ENCODE assay signal across 24 mouse cellular contexts in genomic region chr12:103504402-103504801, GRCm38 (mm10). TPM values are rescaled to one million over a fixed set of nuclear protein-coding genes. Genes with fewer than 3 reads are reported as not detected.
"Had no signal": no experiment of that assay in that cellular context is flagged by ENCODE, and none has a peak within 500 bp of the region (broad histone marks: within the 10 kb centered on the region; RNA-seq: fewer than 3 reads in every experiment).

No protein-coding gene starts in this region.

- H3K9ac ChIP-seq: kidney, embryonic 15.5 days; liver, embryonic 13.5 days; midbrain, embryonic 13.5 days; neural tube, embryonic 13.5 days had no signal

- ATAC-seq: midbrain, embryonic 13.5 days; midbrain, embryonic 16.5 days had no signal

- H3K9me3 ChIP-seq: kidney, embryonic 15.5 days; liver, embryonic 13.5 days; midbrain, embryonic 13.5 days; neural tube, embryonic 13.5 days had no signal

- H3K36me3 ChIP-seq: kidney, embryonic 15.5 days; liver, embryonic 13.5 days; midbrain, embryonic 13.5 days; neural tube, embryonic 13.5 days had no signal

- H3K27ac ChIP-seq: kidney, embryonic 15.5 days; left cerebral cortex, adult 2 months; liver, embryonic 13.5 days; macrophage; midbrain, embryonic 13.5 days; neural tube, embryonic 13.5 days had no signal

- H3K27me3 ChIP-seq: kidney, embryonic 15.5 days; liver, embryonic 13.5 days; midbrain, embryonic 13.5 days; neural tube, embryonic 13.5 days had no signal

- H3K4me3 ChIP-seq: kidney, embryonic 15.5 days; left cerebral cortex, adult 2 months; liver, embryonic 13.5 days; midbrain, embryonic 13.5 days; myocyte; neural tube, embryonic 13.5 days had no signal

- H3K4me1 ChIP-seq: kidney, embryonic 15.5 days; liver, embryonic 13.5 days; neural tube, embryonic 13.5 days had no signal

- DNase-seq: kidney, adult 11 months; kidney, adult 8-10 months; kidney, postnatal 10 days; kidney, postnatal 36 days; layer of hippocampus, postnatal 36 days; liver, embryonic 13.5 days; lung, adult 2 months; lung, postnatal 14 days; retina, postnatal 1 day; right cerebral cortex, postnatal 25 days; spleen, adult 18-20 months; thymus, adult 18-20 months; thymus, postnatal 36 days had no signal

- H3K4me2 ChIP-seq: kidney, embryonic 15.5 days; liver, embryonic 13.5 days; midbrain, embryonic 13.5 days; neural tube, embryonic 13.5 days had no signal

RNA-seq across cellular contexts. Expression of gene Ifi27l2b, which starts 47.4 kb away (rescaled TPM):
- polyA plus RNA-seq: kidney, embryonic 15.5 days; limb, embryonic 11.5 days; limb, embryonic 14.5 days; liver, embryonic 13.5 days; lung, embryonic 16.5 days; macrophage; midbrain, embryonic 13.5 days; midbrain, embryonic 16.5 days; myocyte; neural tube, embryonic 13.5 days; testis, adult 2 months had no signal
